Mouse (Mus musculus): ENCODE measurements around the gene Cyp26b1. TPM values are rescaled to one million over a fixed set of nuclear protein-coding genes. Genes with fewer than 3 reads are reported as not detected.
"Not testable (repeated sequence)": the region's sequence is repeated elsewhere in the genome, so short reads cannot be mapped to it uniquely, and the experiment has no call there.

Cyp26b1 gene
- polyA plus RNA-seq, 1 experiment from 2014 or later, result 1.1 TPM

GRCm38 (mm10) chr6:84617051-84617450 is 23.3 kb upstream of the Cyp26b1 start:
- H3K9ac ChIP-seq (replicated peaks; ENCODE audit: low read depth, low read length), result no peak overlapping the region
- 95% methylated on average over 1 of the region's 1 CpGs for WGBS
- H3K4me1 ChIP-seq (ENCODE audit: control insufficient read depth, insufficient read depth, low read length), result no peaks in the 10 kb centered on the region
- H3K27ac ChIP-seq (ENCODE audit: low read length), result no peak overlapping the region
- ATAC-seq (ENCODE audit: insufficient number of reproducible peaks, insufficient read depth, low FRiP score, low read depth), result no peak
- H3K4me3 ChIP-seq (ENCODE audit: low read depth, low read length), result no peak overlapping the region
- H3K4me2 ChIP-seq (replicated peaks; ENCODE audit: low read depth, low read length), result no peak overlapping the region
- no peaks in the 10 kb centered on the region for H3K9me3 ChIP-seq (ENCODE audit: control insufficient read depth, low read depth, low read length)
- H3K27me3 ChIP-seq (ENCODE audit: control insufficient read depth, insufficient read depth, low read length), result no peaks in the 10 kb centered on the region
- no peaks in the 10 kb centered on the region for H3K36me3 ChIP-seq (ENCODE audit: control insufficient read depth, insufficient read depth, low read length)

- Histone ChIP-seq H3K27ac (ENCODE audit: low read length) (no peak overlapping the region), H3K27me3 (ENCODE audit: control insufficient read depth, insufficient read depth, low read length) (no peaks in the 10 kb centered on the region), H3K9me3 (ENCODE audit: control insufficient read depth, low read depth, low read length) (no peaks in the 10 kb centered on the region), H3K4me1 (ENCODE audit: control insufficient read depth, insufficient read depth, low read length) (no peaks in the 10 kb centered on the region), H3K9ac (replicated peaks; ENCODE audit: low read depth, low read length) (no peak overlapping the region), H3K4me3 (ENCODE audit: low read depth, low read length) (no peak overlapping the region), H3K4me2 (replicated peaks; ENCODE audit: low read depth, low read length) (no peak overlapping the region), H3K36me3 (ENCODE audit: control insufficient read depth, insufficient read depth, low read length) (no peaks in the 10 kb centered on the region)
- WGBS, result 88% methylated on average over 1 of the region's 1 CpGs
- ATAC-seq (ENCODE audit: insufficient number of reproducible peaks, insufficient read depth, low FRiP score, low read depth), result no peak
Measured at GRCm38 (mm10) chr6:84616586-84616985, 22.9 kb upstream of the Cyp26b1 start.

- Histone ChIP-seq H3K36me3 (ENCODE audit: control insufficient read depth, insufficient read depth, low read length) (no peaks in the 10 kb centered on the region), H3K27ac (ENCODE audit: low read length) (no peak overlapping the region), H3K4me3 (ENCODE audit: low read depth, low read length) (no peak overlapping the region), H3K4me2 (replicated peaks; ENCODE audit: low read depth, low read length) (no peak overlapping the region), H3K27me3 (ENCODE audit: control insufficient read depth, insufficient read depth, low read length) (no peaks in the 10 kb centered on the region), H3K9ac (replicated peaks; ENCODE audit: low read depth, low read length) (no peak overlapping the region), H3K4me1 (ENCODE audit: control insufficient read depth, insufficient read depth, low read length) (no peaks in the 10 kb centered on the region), H3K9me3 (ENCODE audit: control insufficient read depth, low read depth, low read length) (no peaks in the 10 kb centered on the region)
- ATAC-seq (ENCODE audit: insufficient number of reproducible peaks, insufficient read depth, low FRiP score, low read depth), result no peak
- WGBS, result 79% methylated on average over 3 of the region's 3 CpGs
Measured at GRCm38 (mm10) chr6:84613561-84613960, 19.9 kb upstream of the Cyp26b1 start.

GRCm38 (mm10) chr6:84601136-84601889 is 7.6 kb upstream of the Cyp26b1 start:
- no peaks in the 10 kb centered on the region for H3K9me3 ChIP-seq (ENCODE audit: control insufficient read depth, low read depth, low read length)
- no peak overlapping the region for H3K4me3 ChIP-seq (ENCODE audit: low read depth, low read length)
- no peak overlapping the region for H3K9ac ChIP-seq (replicated peaks; ENCODE audit: low read depth, low read length)
- no peaks in the 10 kb centered on the region for H3K36me3 ChIP-seq (ENCODE audit: control insufficient read depth, insufficient read depth, low read length)
- no peak overlapping the region for H3K4me2 ChIP-seq (replicated peaks; ENCODE audit: low read depth, low read length)
- no peaks in the 10 kb centered on the region for H3K27me3 ChIP-seq (ENCODE audit: control insufficient read depth, insufficient read depth, low read length)
- no peaks in the 10 kb centered on the region for H3K4me1 ChIP-seq (ENCODE audit: control insufficient read depth, insufficient read depth, low read length)
- WGBS, result 27% methylated on average over 1 of the region's 1 CpGs
- no peak for ATAC-seq (ENCODE audit: insufficient number of reproducible peaks, insufficient read depth, low FRiP score, low read depth)
- H3K27ac ChIP-seq (ENCODE audit: low read length), result no peak overlapping the region

GRCm38 (mm10) chr6:84599296-84599695 is 5.6 kb upstream of the Cyp26b1 start:
- H3K9me3 ChIP-seq (ENCODE audit: control insufficient read depth, low read depth, low read length); H3K36me3 ChIP-seq (ENCODE audit: control insufficient read depth, insufficient read depth, low read length); H3K4me2 ChIP-seq (replicated peaks; ENCODE audit: low read depth, low read length); H3K4me1 ChIP-seq (ENCODE audit: control insufficient read depth, insufficient read depth, low read length); H3K4me3 ChIP-seq (ENCODE audit: low read depth, low read length); H3K9ac ChIP-seq (replicated peaks; ENCODE audit: low read depth, low read length); H3K27ac ChIP-seq (ENCODE audit: low read length); ATAC-seq (ENCODE audit: insufficient number of reproducible peaks, insufficient read depth, low FRiP score, low read depth); H3K27me3 ChIP-seq (ENCODE audit: control insufficient read depth, insufficient read depth, low read length): not testable (repeated sequence)
- 80% methylated on average over 3 of the region's 3 CpGs for WGBS

- Histone ChIP-seq H3K4me1 (ENCODE audit: control insufficient read depth, insufficient read depth, low read length) (no peaks in the 10 kb centered on the region), H3K4me3 (ENCODE audit: low read depth, low read length) (no peak overlapping the region), H3K27ac (ENCODE audit: low read length) (no peak overlapping the region), H3K9ac (replicated peaks; ENCODE audit: low read depth, low read length) (no peak overlapping the region), H3K4me2 (replicated peaks; ENCODE audit: low read depth, low read length) (no peak overlapping the region), H3K27me3 (ENCODE audit: control insufficient read depth, insufficient read depth, low read length) (no peaks in the 10 kb centered on the region), H3K36me3 (ENCODE audit: control insufficient read depth, insufficient read depth, low read length) (no peaks in the 10 kb centered on the region), H3K9me3 (ENCODE audit: control insufficient read depth, low read depth, low read length) (no peaks in the 10 kb centered on the region)
- ATAC-seq (ENCODE audit: insufficient number of reproducible peaks, insufficient read depth, low FRiP score, low read depth), result no peak
- 50% methylated on average over 3 of the region's 3 CpGs for WGBS
Measured at GRCm38 (mm10) chr6:84598725-84599124, 5.0 kb upstream of the Cyp26b1 start.

GRCm38 (mm10) chr6:84594626-84595025 is 918 bp upstream of the Cyp26b1 start:
- no peak for ATAC-seq (ENCODE audit: insufficient number of reproducible peaks, insufficient read depth, low FRiP score, low read depth)
- Histone ChIP-seq H3K4me3 (ENCODE audit: low read depth, low read length) (no peak overlapping the region), H3K27ac (ENCODE audit: low read length) (no peak overlapping the region), H3K36me3 (ENCODE audit: control insufficient read depth, insufficient read depth, low read length) (no peaks in the 10 kb centered on the region), H3K9ac (replicated peaks; ENCODE audit: low read depth, low read length) (no peak overlapping the region), H3K9me3 (ENCODE audit: control insufficient read depth, low read depth, low read length) (no peaks in the 10 kb centered on the region), H3K4me2 (replicated peaks; ENCODE audit: low read depth, low read length) (no peak overlapping the region), H3K4me1 (ENCODE audit: control insufficient read depth, insufficient read depth, low read length) (peaks cover 10% of the 10 kb centered on the region; the same call in 1 of the 2 replicates), H3K27me3 (ENCODE audit: control insufficient read depth, insufficient read depth, low read length) (0 out of 2 replicates have a peak, but pooled peaks cover 5% of the 10 kb centered on the region)
- WGBS, result 57% methylated on average over 3 of the region's 3 CpGs

- 35% methylated on average over 6 of the region's 6 CpGs for WGBS
- H3K36me3 ChIP-seq (ENCODE audit: control insufficient read depth, insufficient read depth, low read length), result no peaks in the 10 kb centered on the region
- peak overlapping the region; percentile 11; the same call in 1 of the 2 replicates for H3K27ac ChIP-seq (ENCODE audit: low read length)
- no peak overlapping the region for H3K4me2 ChIP-seq (replicated peaks; ENCODE audit: low read depth, low read length)
- H3K9ac ChIP-seq (replicated peaks; ENCODE audit: low read depth, low read length), result no peak overlapping the region
- H3K9me3 ChIP-seq (ENCODE audit: control insufficient read depth, low read depth, low read length), result no peaks in the 10 kb centered on the region
- H3K4me3 ChIP-seq (ENCODE audit: low read depth, low read length), result no peak overlapping the region
- ATAC-seq (ENCODE audit: insufficient number of reproducible peaks, insufficient read depth, low FRiP score, low read depth), result no peak
- H3K27me3 ChIP-seq (ENCODE audit: control insufficient read depth, insufficient read depth, low read length), result 0 out of 2 replicates have a peak, but pooled peaks cover 14% of the 10 kb centered on the region
- H3K4me1 ChIP-seq (ENCODE audit: control insufficient read depth, insufficient read depth, low read length), result peaks cover 27% of the 10 kb centered on the region
Measured at GRCm38 (mm10) chr6:84590961-84591745, 2.6 kb downstream of the Cyp26b1 start.
